Mouse (Mus musculus): ENCODE results near the gene a. TPM values are rescaled to one million over a fixed set of nuclear protein-coding genes. Genes with fewer than 3 reads are reported as not detected.
"Not testable (repeated sequence)": the region's sequence is repeated elsewhere in the genome, so short reads cannot be mapped to it uniquely, and the experiment has no call there.

a gene
- polyA plus RNA-seq, 1 experiment from 2014 or later = not detected

DNA sequence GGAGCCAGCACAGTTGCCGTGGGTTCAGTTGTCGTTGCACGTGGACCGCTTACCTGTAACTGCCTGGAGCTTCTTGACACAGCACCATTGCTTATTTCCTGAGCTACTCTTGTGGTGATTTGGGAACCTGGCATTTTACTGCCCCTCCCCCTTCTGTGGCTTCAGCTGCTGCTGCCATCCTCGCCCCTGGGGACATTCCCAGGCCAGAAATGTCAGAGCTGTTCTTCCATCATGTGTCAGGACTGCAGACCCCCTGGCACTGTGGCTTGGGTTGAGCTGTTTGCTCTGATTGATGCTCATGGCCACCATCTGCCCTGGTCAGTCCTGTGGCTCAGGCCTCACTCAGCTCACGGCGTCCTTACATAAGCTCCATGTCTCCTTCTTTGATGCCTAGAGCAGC lies 129.7 kb downstream of the a start:
- CTCF ChIA-PET = no interaction called here
- DNase-seq (ENCODE audit: low read depth, low spot score) (no peak), ATAC-seq (no peak)
- in situ Hi-C loops (cut with MboI; ENCODE audit: low pct_unique_long_range_greater_than_20kb) = no loop called here
- POLR2A ChIA-PET = no interaction called here
- no peak for TF ChIP-seq CTCF (IDR thresholded peaks at IDR 0.05)
- H3K27me3 ChIP-seq = peaks cover 8% of the 10 kb centered on the region

DNA sequence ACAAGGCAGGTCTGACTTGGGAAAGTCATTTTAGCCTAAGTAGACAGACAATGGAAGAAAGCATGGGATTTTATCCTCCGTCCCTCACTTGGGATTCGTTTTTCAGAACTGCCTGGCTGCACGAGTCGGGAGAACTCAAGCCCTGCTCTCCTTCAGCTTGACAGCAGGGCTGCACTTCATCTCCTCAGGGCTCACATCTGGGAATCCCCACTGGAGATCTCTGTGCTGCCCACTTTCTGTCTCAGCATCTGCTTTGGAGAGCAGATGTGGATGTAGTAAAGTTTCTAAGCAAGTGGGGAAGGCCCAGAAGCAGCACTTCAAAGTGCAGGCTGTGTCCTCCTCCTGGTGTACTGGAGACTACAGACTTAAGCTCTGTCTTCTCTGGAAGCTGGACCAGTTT lies 130.9 kb downstream of the a start:
- H3K27me3 ChIP-seq; DNase-seq (ENCODE audit: low read depth, low spot score); ATAC-seq; CTCF ChIA-PET; in situ Hi-C loops (cut with MboI; ENCODE audit: low pct_unique_long_range_greater_than_20kb); POLR2A ChIA-PET: not testable (repeated sequence)

DNA sequence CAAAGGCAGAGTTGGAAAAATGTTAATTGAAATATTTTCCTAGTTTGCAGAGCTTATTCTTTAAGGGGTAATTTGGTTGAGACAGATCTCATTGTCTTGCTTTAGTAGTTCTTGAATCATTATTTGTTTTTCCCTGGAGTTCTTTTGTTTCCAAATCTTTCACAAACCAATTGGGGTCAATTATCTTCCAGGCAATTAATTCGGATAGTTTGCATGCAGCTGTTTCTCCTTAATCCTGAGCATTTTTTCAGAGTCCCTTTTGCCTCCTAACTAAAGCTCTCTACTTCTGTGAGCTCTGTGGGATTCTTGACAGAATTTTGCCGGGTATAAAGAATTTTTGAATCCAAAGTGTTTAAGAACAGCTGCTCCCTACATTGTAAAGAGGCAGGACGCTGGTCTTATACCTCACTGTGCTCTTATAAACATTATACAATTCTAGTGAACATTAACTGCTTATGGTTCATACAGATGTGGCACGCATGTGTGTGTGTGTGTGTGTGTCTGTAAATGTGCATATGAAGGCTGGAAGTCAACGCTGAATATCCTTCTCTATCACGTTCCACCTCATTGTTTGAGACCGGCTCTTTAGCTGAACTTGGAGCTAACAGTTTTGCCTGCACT lies 134.3 kb downstream of the a start:
- in situ Hi-C loops (cut with MboI; ENCODE audit: low pct_unique_long_range_greater_than_20kb) = loop anchor here (25.0 kb wide), 1 partner anchor 513 kb away; the partner anchor contains the start of gene Snta1
- no peak for ATAC-seq

DNA sequence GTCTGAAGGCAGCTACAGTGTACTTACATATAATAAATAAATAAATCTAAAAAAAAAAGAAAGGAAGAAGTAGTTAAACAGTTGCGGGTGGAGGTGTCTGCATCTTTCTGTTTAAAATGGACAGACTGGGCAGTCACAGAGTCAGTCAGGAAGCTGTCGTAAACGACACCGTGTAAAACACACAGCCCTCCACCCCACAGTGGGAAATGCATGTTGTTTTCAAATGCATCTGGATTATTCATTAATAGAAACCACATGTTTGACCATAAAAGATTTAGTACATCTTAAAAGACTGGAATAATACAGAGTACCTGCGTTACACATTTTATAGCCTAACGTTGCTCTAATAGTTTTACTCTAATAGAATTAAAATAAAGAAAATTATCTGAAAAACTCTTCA lies 135.6 kb downstream of the a start:
- ATAC-seq = no peak
- TF ChIP-seq CTCF (IDR thresholded peaks at IDR 0.05) = no peak
- in situ Hi-C loops (cut with MboI; ENCODE audit: low pct_unique_long_range_greater_than_20kb) = loop anchor here (25.0 kb wide), 1 partner anchor 515 kb away; the partner anchor contains the start of gene Snta1
- H3K27me3 ChIP-seq = peaks cover 16% of the 10 kb centered on the region
- ChIA-PET POLR2A (no interaction called here), CTCF (interaction anchor here (1.4 kb wide), 1 partner anchor 17 kb away, joined by 4 read pairs; no protein-coding TSS in a partner anchor)
- no peak for DNase-seq (ENCODE audit: low read depth, low spot score)

More for the DNA sequence above, 134.3 kb downstream of the a start:
- CTCF ChIA-PET = interaction anchor here (1.4 to 1.5 kb wide), 2 partner anchors 9 to 16 kb away, joined by 3 to 4 read pairs; no protein-coding TSS in a partner anchor
- POLR2A ChIA-PET = no interaction called here
- H3K27me3 ChIP-seq = peaks cover 15% of the 10 kb centered on the region
- no peak for DNase-seq (ENCODE audit: low read depth, low spot score)
- no peak for TF ChIP-seq CTCF (IDR thresholded peaks at IDR 0.05)

DNA sequence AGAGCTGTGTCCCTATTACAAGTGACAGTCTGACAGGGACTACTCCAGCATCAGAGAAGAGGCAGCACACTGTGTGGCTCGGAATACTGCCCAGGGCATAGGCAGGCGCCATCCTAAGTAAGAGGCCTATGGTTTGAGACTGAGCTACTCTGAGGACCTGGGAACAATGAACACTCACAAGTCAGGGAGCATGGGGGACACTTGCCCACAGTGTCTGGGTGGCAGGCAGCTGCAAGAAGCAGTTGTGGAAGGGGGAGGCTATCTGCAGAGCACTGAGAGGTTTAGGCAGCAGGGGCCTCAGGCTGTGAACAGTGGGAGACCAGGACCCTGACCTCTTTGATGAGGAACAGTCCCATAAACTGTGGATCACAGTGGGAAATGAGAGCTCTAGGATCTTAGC lies 137.1 kb downstream of the a start:
- TF ChIP-seq CTCF (IDR thresholded peaks at IDR 0.05) = no peak
- ATAC-seq = no peak
- in situ Hi-C loops (cut with MboI; ENCODE audit: low pct_unique_long_range_greater_than_20kb) = loop anchor here (25.0 kb wide), 1 partner anchor 516 kb away; the partner anchor contains the start of gene Snta1
- no peak for DNase-seq (ENCODE audit: low read depth, low spot score)
- peaks cover 16% of the 10 kb centered on the region for H3K27me3 ChIP-seq
- CTCF ChIA-PET = no interaction called here
- POLR2A ChIA-PET = interaction anchor here (0.6 kb wide), 1 partner anchor 15 kb away, joined by 3 read pairs; no protein-coding TSS in a partner anchor

DNA sequence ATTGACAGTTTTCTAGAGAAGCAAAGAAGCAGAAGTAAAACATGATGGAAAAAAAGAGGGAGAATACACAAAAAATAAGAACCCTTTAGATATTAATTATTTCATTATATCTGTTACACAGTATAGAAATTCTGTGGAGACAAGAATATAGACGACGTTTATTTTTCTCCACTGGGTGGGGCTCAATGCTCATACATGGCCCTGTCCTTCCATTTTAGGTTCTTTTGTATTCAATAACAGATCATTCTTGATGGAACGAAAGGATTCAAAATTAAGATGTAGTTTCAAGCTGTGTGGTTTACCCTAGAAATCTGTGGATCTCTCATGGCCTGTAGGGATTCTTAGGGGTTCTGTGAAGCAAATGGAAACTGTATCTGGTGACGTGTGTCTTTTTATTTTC lies 142.7 kb downstream of the a start:
- H3K27me3 ChIP-seq = peaks cover 15% of the 10 kb centered on the region
- DNase-seq (ENCODE audit: low read depth, low spot score) = no peak
- ATAC-seq = no peak
- no peak for TF ChIP-seq CTCF (IDR thresholded peaks at IDR 0.05)
- ChIA-PET POLR2A (no interaction called here), CTCF (no interaction called here)
- in situ Hi-C loops (cut with MboI; ENCODE audit: low pct_unique_long_range_greater_than_20kb) = loop anchor here (25.0 kb wide), 1 partner anchor 522 kb away; the partner anchor contains the start of gene Snta1

DNA sequence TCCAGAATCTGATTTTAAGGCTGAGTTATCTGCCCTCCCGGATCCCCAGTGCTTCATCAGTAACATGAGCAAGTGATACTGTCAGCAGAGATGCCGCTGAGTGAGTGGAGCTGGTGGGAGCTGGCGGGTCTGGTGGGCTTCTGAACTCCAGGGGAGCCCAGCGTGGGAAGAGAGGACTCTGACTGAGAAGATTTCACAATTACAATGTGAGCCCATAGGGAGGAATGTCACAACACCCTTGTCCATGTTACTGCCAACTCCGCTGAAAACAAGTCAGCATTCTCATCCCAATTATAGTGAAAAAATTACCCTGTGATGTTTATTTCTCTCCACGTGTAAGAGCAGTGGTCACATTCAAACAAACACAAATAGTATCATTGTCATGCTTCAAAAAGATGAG lies 144.9 kb downstream of the a start:
- CTCF ChIA-PET = no interaction called here
- POLR2A ChIA-PET = no interaction called here
- in situ Hi-C loops (cut with MboI; ENCODE audit: low pct_unique_long_range_greater_than_20kb) = loop anchor here (25.0 kb wide), 1 partner anchor 524 kb away; the partner anchor contains the start of gene Snta1
- peaks cover 9% of the 10 kb centered on the region for H3K27me3 ChIP-seq
- no peak for TF ChIP-seq CTCF (IDR thresholded peaks at IDR 0.05)
- DNase-seq (ENCODE audit: low read depth, low spot score) (no peak), ATAC-seq (no peak)

DNA sequence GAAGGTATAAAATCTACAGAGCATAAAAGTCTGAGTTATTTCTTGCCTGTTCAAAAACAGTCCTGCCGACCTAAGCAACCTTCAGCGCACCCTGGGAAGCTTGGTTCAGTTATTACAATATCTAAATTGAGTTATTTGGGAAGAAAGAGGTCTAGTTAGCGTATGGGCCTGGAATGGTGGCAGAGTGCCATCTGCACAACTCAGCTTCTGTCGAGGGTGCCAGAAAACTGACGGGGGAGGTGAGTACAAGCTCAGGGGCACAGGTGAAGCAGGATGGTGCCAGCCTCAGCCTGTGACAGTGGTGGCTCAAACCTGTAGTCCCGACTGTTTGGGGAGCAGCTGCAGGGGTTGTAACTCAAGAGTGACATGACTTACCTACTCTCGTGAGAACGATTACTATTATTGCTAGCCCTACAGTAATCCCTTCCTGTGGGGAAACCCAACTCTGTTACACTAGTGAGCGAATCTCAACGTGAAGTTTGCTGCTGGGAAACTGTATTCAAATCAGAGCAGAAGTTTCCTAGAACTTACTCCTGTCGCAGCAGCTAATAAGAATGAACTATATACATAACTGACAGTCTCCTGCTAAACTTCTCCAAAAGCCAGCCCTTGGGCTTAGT lies 145.4 kb downstream of the a start:
- POLR2A ChIA-PET = no interaction called here
- no peak for DNase-seq (ENCODE audit: low read depth, low spot score)
- H3K27me3 ChIP-seq = peaks cover 9% of the 10 kb centered on the region
- ATAC-seq = no peak
- CTCF ChIA-PET = no interaction called here
- in situ Hi-C loops (cut with MboI; ENCODE audit: low pct_unique_long_range_greater_than_20kb) = loop anchor here (25.0 kb wide), 1 partner anchor 524 kb away; the partner anchor contains the start of gene Snta1
- no peak for TF ChIP-seq CTCF (IDR thresholded peaks at IDR 0.05)

DNA sequence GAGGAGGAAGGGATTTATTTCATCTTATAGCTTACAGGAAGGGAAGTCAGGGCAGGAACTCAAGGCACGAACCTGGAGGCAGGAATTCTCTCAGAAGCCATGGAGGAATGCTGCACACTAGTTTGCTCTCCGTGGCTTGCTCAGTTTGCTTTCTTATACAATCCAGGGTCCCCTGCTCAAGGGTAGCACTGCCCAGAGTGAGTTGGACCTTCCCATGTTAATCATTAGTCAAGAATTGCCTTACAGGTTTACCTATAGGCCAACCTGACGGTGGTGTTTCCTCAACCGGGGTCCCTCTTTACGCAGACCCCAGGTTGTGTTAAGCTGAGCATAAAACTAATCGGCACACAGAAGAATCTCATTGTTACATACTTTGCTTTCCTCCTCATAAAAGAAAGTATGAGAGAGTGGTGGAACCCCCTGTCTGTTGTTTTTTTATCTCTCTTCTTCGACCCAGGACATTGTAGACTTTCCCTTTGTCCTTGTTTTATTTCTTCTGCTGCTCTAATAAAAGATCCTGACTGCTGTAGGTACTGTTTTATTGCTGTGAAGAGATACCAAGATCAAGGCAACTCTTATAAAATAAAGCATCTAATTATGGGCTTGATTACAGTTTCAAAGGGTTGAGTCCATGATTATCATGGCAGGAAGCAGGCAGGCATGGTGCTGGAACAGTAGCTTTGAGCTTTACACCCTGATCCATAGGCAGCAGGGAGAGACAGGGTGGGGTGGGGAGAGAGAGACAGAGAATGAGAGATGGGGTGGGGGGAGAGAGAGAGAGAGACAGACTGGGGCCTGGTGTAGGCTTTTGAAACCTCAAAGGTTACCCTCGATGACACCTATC lies 146.6 kb downstream of the a start:
- no peak for DNase-seq (ENCODE audit: low read depth, low spot score)

DNA sequence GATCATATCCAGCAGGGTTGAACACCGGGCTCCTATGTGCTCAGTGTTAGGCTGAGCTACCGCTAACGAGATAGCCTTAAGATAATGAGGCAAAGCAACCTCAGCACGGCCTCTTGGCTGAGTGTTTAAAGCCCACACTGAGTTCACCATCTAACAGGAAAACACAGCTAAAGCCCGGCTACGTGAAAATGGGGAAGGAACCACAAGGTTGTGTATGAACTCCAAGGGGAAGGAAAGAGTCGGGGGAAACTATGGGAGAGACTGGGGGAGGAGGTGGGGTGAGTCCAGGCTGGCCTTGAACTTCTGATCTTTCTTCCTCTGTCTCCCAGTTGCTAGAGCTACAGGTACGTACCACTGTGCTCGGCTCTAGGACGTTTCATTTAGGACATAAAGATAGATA lies 150.8 kb downstream of the a start:
- no peak for ATAC-seq
- CTCF ChIA-PET = interaction anchor here (0.6 to 3.2 kb wide), 4 partner anchors 11 to 240 kb away, joined by 3 to 23 read pairs (median 4); no protein-coding TSS in a partner anchor
- in situ Hi-C loops (cut with MboI; ENCODE audit: low pct_unique_long_range_greater_than_20kb) = loop anchor here (5.0 to 25.0 kb wide), 3 partner anchors 87 to 530 kb away; partner anchors contain the start of gene Snta1
- DNase-seq (ENCODE audit: low read depth, low spot score) = no peak
- H3K27me3 ChIP-seq = peaks cover 2% of the 10 kb centered on the region
- TF ChIP-seq CTCF (IDR thresholded peaks at IDR 0.05) = no peak
- POLR2A ChIA-PET = interaction anchor here (0.6 kb wide), 1 partner anchor 9 kb away, joined by 3 read pairs; no protein-coding TSS in a partner anchor

More for the DNA sequence above, 146.6 kb downstream of the a start:
- CTCF ChIA-PET = no interaction called here
- no peak for TF ChIP-seq CTCF (IDR thresholded peaks at IDR 0.05)
- ATAC-seq = no peak
- H3K27me3 ChIP-seq = peaks cover 9% of the 10 kb centered on the region
- in situ Hi-C loops (cut with MboI; ENCODE audit: low pct_unique_long_range_greater_than_20kb) = loop anchor here (25.0 kb wide), 1 partner anchor 525 kb away; the partner anchor contains the start of gene Snta1
- POLR2A ChIA-PET = no interaction called here

All from Patski (cell line).